Mouse (Mus musculus): Measurements from ENCODE around the gene Ripor2.

Ripor2 gene

DNA sequence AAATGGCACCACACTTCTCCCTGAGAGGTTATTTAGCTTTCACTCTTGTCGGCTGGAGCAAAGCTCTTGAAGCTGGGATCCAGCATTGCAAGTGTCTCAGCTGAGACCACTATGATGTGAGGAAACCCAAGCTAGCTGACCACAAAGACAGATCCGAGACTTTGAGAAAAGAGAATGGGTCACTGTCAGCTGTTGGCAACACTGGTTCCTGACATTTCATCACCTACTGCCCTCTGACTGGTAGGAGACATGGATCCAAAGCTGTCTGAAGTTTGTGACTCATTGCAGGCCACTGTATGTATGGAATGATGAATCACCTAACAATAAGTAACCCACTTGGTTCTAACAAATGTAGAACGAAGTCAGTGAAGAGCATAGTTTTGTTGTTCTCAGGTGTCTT is 64.3 kb downstream of the Ripor2 start:
- no peak for DNase-seq (ENCODE audit: inconsistent ontology term)

DNA sequence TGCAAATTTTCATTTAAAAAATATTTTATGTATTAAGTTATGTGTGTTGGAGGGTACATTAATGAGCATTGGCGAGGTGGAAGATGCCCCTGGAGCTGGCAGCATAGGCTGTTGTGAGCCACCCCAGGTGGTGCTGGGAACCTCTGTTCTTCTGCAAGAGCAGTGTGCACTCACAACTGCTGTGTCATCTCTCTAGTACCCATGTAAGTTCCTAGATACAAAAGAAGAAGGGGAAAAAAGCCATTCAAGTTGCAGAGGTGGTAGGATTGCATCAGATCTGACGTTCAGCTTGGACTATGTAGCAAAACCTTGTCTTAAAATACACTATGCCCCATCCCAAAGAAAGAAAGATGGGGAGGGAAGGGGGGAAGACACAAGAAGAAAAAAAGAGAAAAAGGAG is 65.5 kb downstream of the Ripor2 start:
- DNase-seq (ENCODE audit: inconsistent ontology term): no peak

DNA sequence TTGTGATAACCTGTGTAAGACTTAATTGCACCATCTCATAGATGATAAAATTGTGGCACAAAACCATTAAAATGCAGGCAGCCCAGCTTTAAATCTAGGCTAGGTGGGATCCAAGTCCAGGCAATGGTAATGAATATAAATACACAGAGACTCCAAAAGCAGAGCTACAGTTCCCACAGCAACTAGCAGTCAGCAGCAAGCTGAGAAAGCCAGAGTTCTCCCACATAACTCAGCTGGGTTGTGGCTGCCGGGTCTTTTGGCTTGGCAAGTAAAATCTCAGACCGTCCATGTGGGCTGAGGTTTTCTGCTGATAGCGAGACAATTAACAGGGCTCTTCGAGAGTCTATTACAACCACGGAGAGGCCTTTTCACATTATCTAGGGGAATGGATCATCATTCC is 66.0 kb downstream of the Ripor2 start:
- no peak for DNase-seq (ENCODE audit: inconsistent ontology term)

DNA sequence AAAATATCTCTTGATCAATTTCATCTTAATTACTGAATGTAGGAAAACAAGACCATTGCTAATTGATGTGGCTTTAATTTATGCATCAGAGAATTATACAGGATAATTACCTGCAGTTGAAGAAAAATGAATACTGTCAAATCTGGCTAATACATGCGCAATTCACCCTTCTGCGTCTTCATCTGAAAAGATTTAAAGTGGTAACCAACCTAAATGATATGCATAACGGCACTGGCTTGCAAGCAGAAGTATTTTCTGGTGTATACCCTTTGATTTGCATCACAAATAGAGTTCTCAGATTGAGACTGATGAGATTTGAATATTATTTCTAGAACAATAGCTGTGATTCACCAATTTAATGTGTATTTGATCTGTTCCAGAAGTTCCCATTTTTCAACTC is 66.7 kb downstream of the Ripor2 start:
- no peak for DNase-seq (ENCODE audit: inconsistent ontology term)

DNA sequence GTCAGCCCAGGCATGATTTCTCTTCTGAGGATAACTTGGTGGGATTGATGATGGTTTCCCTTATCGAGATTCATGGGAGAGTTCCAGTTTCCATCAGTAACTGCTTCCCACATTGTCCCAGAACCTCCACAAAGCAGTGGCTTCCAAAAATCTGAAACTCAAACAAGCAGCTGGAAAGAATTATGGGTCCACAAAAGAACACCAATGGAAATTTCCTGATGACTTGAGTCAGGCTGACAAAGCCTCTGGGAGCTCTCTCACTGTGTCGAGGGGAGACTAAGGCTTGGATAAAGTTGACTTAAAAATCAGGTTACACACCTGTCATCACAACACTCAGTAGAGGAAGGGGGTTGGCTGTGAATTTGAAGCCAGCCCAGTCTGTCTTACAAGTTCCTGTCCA is 67.1 kb downstream of the Ripor2 start:
- DNase-seq (ENCODE audit: inconsistent ontology term): no peak

DNA sequence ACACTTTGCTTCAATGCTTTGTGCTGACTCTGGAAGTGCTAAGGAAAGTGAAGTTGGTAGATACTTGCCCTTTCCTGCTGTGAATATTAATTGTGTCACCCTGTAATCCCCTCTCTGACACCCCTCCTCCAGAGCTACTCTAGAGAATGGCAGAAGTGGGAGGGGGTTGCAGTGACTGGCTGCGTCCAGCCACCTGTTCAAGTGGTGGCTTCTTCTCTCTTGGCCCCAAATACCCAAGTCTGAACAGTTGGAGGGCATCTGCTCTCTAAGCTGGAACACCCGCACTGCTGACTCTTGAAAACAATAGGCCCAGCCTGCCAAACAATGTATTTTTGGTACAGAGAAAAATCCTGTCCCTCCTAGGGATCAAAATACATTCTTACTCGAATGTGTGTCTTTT is 69.0 kb downstream of the Ripor2 start:
- no peak for DNase-seq (ENCODE audit: inconsistent ontology term)

DNA sequence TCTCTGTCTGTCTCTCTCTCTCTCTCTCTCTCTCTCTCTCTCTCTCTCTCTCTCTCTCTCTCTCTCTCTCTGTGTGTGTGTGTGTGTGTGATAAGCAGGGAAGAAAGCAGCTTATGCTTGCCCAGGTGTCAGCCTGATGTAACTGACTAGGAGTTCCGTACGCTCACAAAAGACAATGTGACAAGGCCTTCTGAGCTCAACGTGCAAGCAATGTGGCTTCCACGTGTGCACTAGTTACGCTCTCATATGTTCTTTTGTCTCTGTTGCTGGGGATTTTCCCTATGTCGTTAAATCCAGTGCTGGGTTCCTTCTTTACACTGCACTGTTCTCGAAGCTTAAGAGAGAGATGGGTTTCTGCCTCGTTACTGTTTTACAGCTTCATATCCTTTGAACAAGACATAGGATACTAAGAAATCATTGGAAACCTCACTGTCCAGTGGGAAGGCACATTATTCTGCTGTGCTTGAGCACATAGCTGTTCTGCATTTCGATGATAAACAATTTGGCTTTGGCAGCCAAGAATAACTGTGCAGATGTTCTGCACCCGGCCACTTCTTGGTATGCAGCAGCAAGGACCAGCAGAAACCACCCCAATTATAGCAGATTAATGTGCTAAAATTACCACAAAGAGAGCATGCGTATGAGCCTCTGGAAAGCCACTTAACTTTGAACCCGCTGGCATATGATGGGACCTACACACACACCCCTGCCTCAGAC is 73.1 kb downstream of the Ripor2 start:
- DNase-seq (ENCODE audit: inconsistent ontology term): no peak

DNA sequence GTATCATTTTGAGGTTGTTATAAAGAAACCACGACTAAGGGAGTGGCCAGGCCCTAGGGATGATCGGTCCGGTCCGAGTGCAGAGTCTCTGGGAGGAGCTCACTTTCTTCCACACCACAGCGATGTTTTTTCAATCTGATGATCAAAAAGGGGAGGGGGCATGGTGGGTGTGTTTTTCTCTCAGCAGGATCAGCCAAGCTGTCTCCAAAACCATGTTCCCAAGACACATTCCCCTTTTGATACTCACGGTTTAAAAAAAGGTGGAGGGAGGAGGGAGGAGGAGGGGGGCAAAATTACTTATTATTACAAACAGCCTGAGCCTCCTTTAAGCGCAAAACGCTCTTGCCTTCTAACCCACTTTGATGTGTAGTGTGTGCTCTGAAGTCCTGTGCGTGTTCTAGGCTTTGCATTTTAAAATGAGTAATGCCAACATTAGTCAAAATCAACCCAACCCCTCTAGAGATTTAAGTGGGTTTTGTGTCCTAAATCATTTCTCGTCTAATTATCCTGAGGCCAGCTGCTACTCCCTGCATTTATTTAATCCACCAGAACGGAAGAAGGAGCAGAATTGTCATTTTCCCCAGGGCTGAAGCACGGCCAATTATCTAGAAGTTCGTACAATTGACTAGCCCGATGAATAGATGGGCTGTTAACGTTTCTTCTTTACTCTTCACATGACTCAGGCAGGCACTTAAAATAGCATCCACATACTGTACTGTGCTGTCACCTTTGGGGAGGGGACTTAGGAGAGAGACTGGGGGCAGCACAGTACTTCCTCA is 74.9 kb downstream of the Ripor2 start:
- peak; percentile 69 for DNase-seq (ENCODE audit: inconsistent ontology term)

DNA sequence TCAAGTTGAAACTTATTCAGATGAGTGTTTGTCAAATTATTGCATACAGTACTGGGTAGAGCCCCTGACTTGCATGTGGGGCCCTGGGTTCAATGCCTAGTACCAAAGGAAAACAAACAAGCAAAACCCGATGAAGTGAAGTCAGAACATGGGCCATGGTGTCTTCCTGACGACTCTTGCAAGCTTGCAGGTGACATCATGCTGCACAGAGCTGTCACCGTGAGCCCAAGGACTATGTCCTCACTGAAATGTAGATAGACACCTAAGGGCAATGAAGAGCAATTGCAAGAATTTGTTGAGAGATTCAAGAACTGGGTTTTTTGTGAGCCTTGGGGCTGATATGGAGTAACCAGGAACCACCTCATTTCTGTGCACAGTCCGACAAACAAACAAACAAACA is 84.8 kb downstream of the Ripor2 start:
- DNase-seq (ENCODE audit: inconsistent ontology term): no peak

DNA sequence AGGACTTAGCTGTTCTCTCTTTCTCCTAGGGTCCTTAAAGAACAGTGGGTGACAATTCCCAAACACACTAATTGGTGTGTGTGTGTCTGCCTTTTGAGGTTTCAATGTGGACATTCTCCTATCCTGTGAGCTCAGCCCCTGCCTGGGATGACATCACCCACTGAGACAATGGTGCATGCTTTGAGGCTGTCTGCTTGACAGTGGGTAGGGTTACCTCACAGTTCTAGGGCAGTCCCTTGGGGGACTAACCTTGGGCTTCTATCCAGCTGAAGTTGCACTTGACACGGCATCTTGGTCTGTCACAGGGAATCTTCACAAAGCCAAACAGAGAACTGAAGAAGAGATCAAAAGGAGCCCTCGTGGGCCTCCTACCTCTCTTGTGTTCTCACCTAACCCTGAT is 86.6 kb downstream of the Ripor2 start:
- DNase-seq (ENCODE audit: inconsistent ontology term): peak; percentile 47

DNA sequence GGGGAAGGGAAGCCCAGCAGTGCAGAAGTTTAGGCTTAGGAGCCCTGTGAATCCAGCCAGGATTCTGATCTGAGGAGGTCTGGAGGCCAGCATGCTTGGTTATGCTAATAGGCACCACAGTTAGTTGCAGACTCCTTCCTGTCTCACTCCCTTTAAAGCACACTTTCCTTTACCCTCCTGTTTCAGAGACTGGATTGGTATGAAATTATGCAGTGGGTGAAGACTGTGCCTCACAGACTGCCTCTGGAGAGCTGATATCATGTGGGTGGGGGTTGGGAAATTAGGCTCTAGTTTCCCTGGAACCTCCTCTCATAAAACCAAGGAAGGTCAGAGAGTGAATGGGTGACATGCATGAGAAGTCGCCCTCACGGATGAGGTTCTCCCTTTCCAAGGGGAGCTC is 88.7 kb downstream of the Ripor2 start:
- no peak for DNase-seq (ENCODE audit: inconsistent ontology term)

DNA sequence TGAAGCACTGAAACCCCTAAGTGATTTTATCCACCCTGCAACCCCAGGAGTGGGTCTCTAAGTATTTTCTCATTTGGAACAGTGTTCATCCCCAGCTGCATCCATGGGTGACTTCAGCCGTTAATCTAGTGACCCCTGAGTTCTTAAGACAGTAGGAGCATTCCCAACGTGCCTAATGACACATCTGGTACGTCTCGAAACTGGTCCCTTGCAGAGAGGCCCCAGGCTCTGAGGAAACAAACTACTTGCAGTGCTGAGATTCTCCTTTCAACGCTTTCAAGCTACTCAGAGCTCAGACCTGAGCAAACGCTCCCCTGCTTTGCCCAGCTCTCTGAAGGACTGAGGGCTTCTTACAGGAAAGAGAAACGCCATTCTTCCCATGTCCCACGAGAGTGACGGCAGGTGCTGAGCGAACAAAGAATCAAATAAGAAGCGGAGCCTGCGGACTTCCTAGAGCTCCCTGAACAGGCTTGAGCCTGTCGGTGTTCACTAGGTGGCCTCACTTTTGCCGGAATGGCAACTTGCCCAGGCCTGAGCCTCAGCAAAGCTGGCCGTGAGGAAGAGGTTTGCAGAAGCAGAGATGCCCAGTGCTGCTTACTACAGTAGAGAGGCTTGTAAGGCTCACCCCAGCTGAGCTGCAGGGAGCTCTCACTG is 97.2 kb downstream of the Ripor2 start:
- DNase-seq (ENCODE audit: inconsistent ontology term): no peak

DNA sequence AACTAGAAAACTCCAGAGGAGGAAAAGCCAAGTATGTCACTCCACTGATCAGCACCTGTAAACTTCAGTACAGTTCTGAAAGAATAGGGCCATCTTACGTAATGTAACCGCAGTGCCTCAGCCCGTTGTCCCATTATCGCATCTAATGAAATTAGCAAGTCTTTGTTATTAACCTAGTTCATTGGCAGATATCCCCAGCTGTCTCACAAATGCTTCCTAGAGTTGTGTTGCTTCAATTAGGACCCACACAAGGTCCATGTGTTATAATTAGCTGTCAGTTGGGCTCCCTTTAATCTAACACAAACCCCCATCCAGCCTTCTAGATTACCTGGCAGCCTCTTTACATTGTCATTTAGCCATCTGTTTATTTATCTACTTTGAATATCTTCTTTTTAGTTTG is 99.0 kb downstream of the Ripor2 start:
- peak; percentile 25 for DNase-seq (ENCODE audit: inconsistent ontology term)

DNA sequence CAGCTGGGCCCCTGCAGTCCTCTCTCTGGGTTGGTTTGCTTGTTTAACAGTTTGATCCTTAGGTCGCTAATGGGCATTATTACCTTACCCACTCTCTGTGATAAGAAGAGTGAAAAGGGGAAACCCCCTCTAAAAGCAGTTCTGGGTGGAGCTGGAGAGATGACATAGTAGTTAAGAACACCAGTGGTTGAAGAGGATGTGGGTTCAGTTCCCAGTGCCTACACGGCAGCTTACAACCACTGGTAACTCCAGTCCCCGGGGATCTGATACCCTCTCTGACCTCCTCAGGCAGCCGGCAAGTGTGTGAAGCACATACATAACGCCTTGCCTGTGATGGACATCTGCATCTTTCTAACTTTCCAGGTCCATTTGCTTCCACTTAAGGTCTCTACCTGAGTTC is 100.4 kb downstream of the Ripor2 start:
- DNase-seq (ENCODE audit: inconsistent ontology term): no peak

DNA sequence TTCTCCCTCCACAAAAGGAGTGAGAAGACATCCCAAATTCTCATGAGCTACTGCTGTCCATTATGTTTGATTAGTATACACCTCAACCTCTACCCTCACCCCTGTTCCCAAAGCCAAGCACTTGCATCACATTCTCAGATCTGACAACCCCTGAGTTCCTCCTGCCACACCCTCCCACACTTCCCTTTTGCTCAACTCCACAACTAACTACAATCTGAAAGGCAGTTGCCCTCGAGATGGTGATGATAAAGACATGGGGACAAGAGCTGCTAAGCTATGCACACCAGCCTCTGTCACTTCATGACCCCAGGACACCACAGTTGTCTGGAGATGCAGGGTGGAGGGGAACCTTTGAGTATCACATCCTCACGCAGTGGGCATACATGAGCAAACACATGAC is 102.5 kb downstream of the Ripor2 start:
- no peak for DNase-seq (ENCODE audit: inconsistent ontology term)

DNA sequence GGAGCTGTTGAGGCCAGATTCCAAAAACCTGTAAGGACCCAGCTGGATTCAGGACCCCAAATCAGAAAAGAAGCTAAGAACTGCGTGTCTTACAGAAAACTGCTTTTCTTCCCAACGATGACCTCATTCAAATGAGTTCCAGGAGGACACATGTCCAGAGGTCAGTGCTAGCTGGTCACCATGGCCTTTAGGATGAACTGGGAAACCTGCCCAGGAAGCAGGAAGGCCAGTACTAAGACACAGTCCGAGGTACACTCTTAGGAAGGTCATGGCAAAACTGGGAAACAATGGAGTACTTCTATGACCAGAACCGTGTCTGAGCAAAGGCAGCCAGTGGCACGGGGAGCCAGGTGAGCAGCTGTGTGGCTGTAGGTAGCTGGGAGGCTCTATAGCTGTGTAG is 103.9 kb downstream of the Ripor2 start:
- DNase-seq (ENCODE audit: inconsistent ontology term): no peak

DNA sequence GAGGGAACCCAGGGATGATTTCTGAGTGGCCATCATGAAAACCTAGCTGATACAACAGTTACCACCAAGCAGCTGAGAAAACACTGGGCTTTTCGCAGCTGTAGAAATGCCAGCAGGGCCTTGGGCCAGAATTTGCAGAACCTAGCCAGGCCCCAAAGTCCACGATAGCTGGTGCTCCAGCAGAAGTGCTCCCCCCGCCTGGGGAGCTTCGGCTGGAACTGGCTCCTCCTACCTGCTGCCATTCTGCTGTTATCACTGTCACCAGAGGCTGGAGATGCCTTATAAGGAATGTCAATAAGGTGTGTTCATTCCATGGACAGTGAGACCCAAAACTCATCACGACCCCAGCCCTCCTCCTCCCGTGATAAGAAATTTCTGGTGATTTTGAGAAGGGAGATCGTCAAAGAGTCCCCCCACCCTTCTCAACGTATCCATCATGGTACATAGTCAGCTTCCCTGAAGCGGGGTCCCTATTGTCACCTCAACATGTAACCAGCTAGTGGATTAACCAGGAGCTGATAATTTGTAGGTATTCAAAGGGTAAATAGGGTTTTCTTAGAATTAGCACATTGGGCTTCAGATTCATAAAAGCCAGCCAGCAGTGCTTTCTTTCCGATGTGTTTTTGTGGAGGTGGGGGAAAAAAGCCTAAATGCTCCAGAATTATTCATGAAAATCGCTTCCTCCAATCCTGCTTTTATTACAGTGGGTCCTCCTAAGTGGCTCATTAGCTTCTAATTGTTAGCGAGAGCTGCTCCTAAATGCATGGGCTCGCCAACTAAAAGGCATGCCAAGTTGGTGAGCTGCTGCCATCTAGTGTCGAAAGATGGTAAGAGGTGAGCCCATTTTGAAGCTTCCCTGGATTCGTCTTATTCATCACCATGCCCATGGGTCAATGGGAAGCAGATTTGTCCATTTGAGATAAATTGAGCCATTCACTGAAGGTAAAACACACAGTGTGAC is 105.0 kb downstream of the Ripor2 start:
- DNase-seq (ENCODE audit: inconsistent ontology term): peak; percentile 73

DNA sequence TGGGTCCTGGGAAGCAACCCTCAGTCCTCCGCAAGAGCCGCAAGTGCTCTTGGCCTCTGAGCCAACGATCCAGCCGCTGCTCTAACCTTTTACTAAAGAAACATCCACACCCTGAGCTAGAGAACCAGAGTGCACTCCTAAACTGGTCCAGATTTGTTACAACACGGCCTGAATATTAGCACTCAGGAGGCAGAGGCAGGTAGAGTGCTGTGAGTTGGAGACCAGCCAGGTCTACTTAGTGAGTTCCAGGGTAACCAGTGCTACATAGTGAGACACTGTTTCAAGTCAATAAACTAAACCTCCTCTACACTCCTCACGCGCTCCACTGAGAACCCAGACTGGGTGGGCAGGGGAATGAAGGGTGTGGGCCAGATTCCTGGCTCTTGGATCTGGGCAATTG is 111.3 kb downstream of the Ripor2 start:
- no peak for DNase-seq (ENCODE audit: inconsistent ontology term)

DNA sequence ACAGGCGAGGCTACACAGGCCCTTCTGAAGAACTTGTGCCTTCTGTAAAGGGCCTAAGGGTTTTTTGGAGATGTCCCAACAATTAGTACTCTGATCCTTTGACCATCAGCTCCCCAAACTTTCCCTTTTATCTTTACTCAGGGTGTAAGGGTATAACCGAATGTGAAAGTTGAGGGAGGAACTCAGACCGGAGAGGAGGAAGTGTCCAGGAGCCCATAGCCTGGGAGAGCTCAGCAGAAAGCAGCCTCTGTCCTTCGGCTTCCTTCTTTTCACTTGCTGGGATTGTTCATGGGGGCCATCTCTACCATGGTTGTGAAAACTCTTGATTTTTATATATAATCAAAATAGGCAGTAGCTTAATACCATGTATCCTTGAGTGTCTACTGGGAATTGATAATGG is 116.8 kb downstream of the Ripor2 start:
- DNase-seq (ENCODE audit: inconsistent ontology term): no peak

DNA sequence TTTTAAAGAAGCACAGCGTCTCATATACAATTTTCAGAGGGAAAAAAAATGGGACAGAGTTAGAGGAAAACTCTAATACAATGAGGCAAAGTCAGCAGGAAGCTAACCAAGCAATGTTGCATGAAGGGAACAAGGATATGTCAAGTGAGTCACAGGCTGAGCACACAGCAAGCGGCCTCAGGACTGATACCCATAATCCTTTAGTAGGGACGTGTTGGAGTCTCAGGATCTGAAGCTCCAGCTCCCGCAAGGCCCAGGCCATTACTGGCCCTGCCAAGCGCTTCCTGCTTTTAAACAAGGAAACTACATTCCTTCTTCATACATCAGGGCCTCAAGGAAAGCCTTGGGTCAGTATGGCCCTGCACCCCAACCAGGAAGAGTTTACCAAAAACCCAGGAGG is 120.1 kb downstream of the Ripor2 start:
- DNase-seq (ENCODE audit: inconsistent ontology term): no peak

DNA sequence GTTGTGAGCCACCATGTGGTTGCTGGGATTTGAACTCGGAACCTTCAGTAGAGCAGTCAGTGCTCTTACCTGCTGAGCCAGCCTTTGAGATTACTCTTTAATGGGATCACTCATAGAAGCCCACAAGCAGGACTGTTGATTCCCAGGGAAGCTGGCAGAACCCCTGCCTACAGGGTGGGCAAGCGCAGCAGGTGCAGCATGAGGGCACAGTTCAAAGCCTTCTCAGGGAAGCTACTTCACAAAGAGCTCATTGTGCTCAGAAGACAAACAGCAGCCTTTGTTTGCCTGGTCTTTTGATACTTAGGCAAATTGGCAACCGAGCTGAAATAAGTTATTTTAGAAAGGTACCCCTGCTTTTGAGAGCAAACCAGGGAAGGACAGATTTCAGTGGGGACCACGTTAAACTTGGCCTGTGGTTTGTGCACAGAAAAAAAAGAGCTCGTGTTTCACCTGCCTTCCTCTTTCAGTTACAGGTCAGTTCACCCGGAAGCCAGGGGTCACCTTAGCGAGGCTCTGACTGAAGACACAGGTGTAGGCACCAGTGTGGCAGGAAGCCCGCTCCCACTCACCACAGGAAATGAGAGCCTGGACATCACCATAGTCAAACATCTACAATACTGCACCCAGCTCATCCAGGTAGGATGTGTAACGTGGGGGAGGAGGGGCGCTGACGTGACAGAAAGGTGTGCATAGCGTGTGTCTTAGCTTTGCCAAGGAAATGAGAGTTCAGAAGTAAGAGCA is 127.8 kb downstream of the Ripor2 start:
- no peak for DNase-seq (ENCODE audit: inconsistent ontology term)
